Mouse (Mus musculus) G1E (cell line): Measurements from ENCODE around the gene Plcd3.

ENCODE experiments used
- CTCF ChIP-seq: IDR thresholded peaks from 2 replicates; pipeline ENCODE4 v1.5.1; 2012; ENCODE audit warnings: low read depth, low read length, inconsistent platforms, mixed read lengths
- GATA1 ChIP-seq: IDR thresholded peaks from 2 replicates; pipeline ENCODE4 v1.6.1; 2012; ENCODE audit warnings: borderline replicate concordance, low read length, inconsistent platforms, mixed read lengths
- GATA2 ChIP-seq: IDR thresholded peaks from 2 replicates; pipeline ENCODE4 v1.6.1; 2012; ENCODE audit warnings: low read depth, low read length, inconsistent platforms, borderline replicate concordance
- POLR2AphosphoS5 ChIP-seq: IDR thresholded peaks from 2 replicates; pipeline ENCODE4 v1.6.1; 2012; ENCODE audit warnings: low read depth, low read length, inconsistent platforms; ENCODE audit not compliant: insufficient replicate concordance
- TAL1 ChIP-seq: conservative IDR thresholded peaks from 2 replicates; pipeline ENCODE4 v1.6.1; 2012; ENCODE audit warnings: low read depth, low read length, inconsistent platforms, mixed read lengths

GRCm38 (mm10) chr11:103099352-103099940 is 2.0 kb downstream of the Plcd3 start:
- TF ChIP-seq CTCF (no peak), GATA1 (no peak), GATA2 (no peak), POLR2AphosphoS5 (no peak), TAL1 (no peak)
